Mouse (Mus musculus) left cerebral cortex, postnatal 4 days (tissue): ENCODE results near the gene Arrdc1. TPM values are rescaled to one million over a fixed set of nuclear protein-coding genes. Genes with fewer than 3 reads are reported as not detected.

ENCODE experiments used
- microRNA-seq: library from miRNA; unstranded; fragments of <30 nt; microRNA quantifications from one replicate; pipeline ENCODE4 v1.2.0, GENCODE M21; 2022
- total RNA-seq, 2 experiments: library from RNA; stranded (reverse); gene quantifications; 2 replicates each; pipeline ENCODE4 v1.2.3; 2021

Arrdc1 gene
- total RNA-seq, 2 experiments from 2014 or later = 51.4 to 53.4 TPM

Small RNAs within 50 kb of the gene (microRNA-seq; reads per million reads assigned to microRNA genes)
- not detected for gene Gm22875

Other genes with a start within 250 kb of the Arrdc1 start
- 100 to 1,000 TPM; 113 to 119 TPM for gene Cacna1b, start 172.1 kb downstream of the Arrdc1 start, total RNA-seq
- 100 to 1,000 TPM; 118 to 122 TPM for gene Ehmt1, start 15.6 kb downstream of the Arrdc1 start, total RNA-seq
- 10 to 100 TPM; 66.4 to 72.3 TPM for gene Zmynd19, start 14.5 kb upstream of the Arrdc1 start, total RNA-seq
- 10 to 100 TPM; 30.1 to 30.6 TPM for gene Dph7, start 27.1 kb upstream of the Arrdc1 start, total RNA-seq
- 10 to 100 TPM; 66.1 to 69.2 TPM for gene Mrpl41, start 39.8 kb upstream of the Arrdc1 start, total RNA-seq
- 1 to 10 TPM; 7.0 to 8.4 TPM for gene Pnpla7, start 40.8 kb upstream of the Arrdc1 start, total RNA-seq
- gene Nsmf, start 119.1 kb upstream of the Arrdc1 start, total RNA-seq = 100 to 1,000 TPM; 342 to 359 TPM
- not detected for gene Entpd8, start 145.1 kb upstream of the Arrdc1 start, total RNA-seq
- gene Noxa1, start 159.9 kb upstream of the Arrdc1 start, total RNA-seq = not detected
- gene Nrarp, start 245.5 kb upstream of the Arrdc1 start, total RNA-seq = 10 to 100 TPM; 32.5 to 35.0 TPM